Mouse (Mus musculus) limb, embryonic 10.5 days (tissue): ENCODE measurements around the gene Dgkz. TPM values are rescaled to one million over a fixed set of nuclear protein-coding genes. Genes with fewer than 3 reads are reported as not detected.
A peak's percentile ranks its signal among the peaks of the same experiment; 100 is the strongest.

ENCODE experiments used
- DNase-seq: peaks from one replicate; pipeline ENCODE4 v3.0.0-alpha.2; 2017; ENCODE audit warnings: low spot score
- H3K27ac ChIP-seq: fragments of 300-500 bp; sonication (generic); 2 replicates; pipeline ENCODE4 v1.5.1; 2016; ENCODE audit warnings: mild to moderate bottlenecking
- H3K27me3 ChIP-seq: fragments of 300-500 bp; sonication (generic); 2 replicates; pipeline ENCODE4 v1.6.1; 2016; ENCODE audit warnings: low read depth, mild to moderate bottlenecking; ENCODE audit not compliant: poor library complexity, severe bottlenecking
- H3K36me3 ChIP-seq: fragments of 300-500 bp; sonication (generic); 2 replicates; pipeline ENCODE4 v1.6.1; 2016; ENCODE audit warnings: mild to moderate bottlenecking, moderate library complexity
- H3K4me1 ChIP-seq: fragments of 300-500 bp; sonication (generic); 2 replicates; pipeline ENCODE4 v1.6.1; 2016
- H3K4me3 ChIP-seq: fragments of 300-500 bp; sonication (generic); 2 replicates; pipeline ENCODE4 v1.5.1; 2016; ENCODE audit warnings: mild to moderate bottlenecking, moderate library complexity
- H3K9me3 ChIP-seq: fragments of 300-500 bp; sonication (generic); replicated peaks from 2 replicates; pipeline ENCODE4 v1.6.1; 2016; ENCODE audit warnings: mild to moderate bottlenecking
- WGBS: fragments of 180-500 bp; shearing (Covaris S2); methylation state at CpG from one replicate; pipeline ENCODE4 v1.1.7; 2016; 5-methylcytosine and 5-hydroxymethylcytosine counted together
- polyA plus RNA-seq: library from polyadenylated mRNA; unstranded; fragments of >200 nt; fragmentation: Nextera tagmentation; extraction: Ambion mirVana; gene quantifications from 2 replicates; pipeline ENCODE4 v1.2.1, GENCODE M21; 2016

Dgkz gene
- 57.3 and 59.9 TPM in 2 replicates for polyA plus RNA-seq

GRCm38 (mm10) chr2:91975581-91976541 lies at the start of gene Dgkz:
Gene Dgkz, minus strand, starts transcription at chr2:91975864.
- Histone ChIP-seq H3K4me3 (peak within 1 kb of the TSS; percentile 54), H3K9me3 (no peaks in the 10 kb centered on the region), H3K4me1 (peaks cover 66% of the 10 kb centered on the region), H3K27me3 (peaks cover 86% of the 10 kb centered on the region), H3K36me3 (no peaks in the 10 kb centered on the region), H3K27ac (peak within 1 kb of the TSS; percentile 76)
- peak; percentile 68 for DNase-seq
- under 1% methylated on average over 77 of the region's 79 CpGs for WGBS

DNA sequence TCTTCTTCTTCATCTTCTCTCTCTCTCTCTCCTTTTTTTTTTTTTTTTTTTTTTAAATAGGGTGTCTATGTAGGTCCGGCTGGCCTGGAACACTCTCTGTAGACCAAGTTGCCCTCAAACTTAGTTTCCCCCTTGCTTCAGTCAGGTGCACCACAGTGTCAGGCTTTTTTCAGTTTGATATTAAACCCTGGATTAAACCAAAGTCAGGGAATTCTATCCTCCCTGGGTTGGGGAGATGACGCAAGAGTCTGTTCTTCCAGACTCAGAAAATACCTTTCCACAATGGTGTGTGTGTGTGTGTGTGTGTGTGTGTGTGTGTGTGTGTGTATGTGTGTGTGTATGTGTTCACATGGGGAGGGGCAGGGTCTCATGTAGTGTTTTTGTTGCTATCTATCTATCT lies 49.5 kb upstream of the Dgkz start:
- H3K36me3 ChIP-seq: no peaks in the 10 kb centered on the region
- peaks cover 65% of the 10 kb centered on the region for H3K27me3 ChIP-seq
- peaks cover 24% of the 10 kb centered on the region for H3K4me1 ChIP-seq
- DNase-seq: no peak
- H3K4me3 ChIP-seq: no peak overlapping the region
- 90% methylated on average over 2 of the region's 2 CpGs for WGBS
- no peaks in the 10 kb centered on the region for H3K9me3 ChIP-seq
- no peak overlapping the region for H3K27ac ChIP-seq

DNA sequence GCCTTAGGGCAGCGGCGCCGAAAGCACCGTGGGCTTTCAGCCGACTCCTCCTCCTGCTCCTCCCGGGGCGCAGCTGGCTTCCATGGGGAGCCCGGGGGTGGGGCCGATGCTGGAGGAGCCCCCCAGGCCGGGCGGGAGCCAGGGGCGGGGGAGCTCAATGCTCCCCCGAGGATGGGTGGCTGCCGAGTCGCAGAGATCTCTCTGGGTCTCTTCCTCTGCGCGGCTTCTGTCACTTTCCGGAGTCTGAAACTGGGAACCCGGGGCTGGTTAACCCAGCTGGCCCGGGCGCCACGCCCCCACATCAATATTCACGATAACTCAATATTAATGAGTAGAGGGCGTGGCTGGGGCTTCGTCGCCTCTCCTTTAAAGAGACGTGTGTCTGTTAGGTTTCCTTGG lies 48.6 kb upstream of the Dgkz start, which contains the start of gene Creb3l1:
Gene Creb3l1, minus strand, starts transcription at position 229 of the 399 bp plus-strand sequence.
- peaks cover 65% of the 10 kb centered on the region for H3K27me3 ChIP-seq

GRCm38 (mm10) chr2:92023362-92024273 lies 48.0 kb upstream of the Dgkz start:
- H3K27me3 ChIP-seq: peaks cover 65% of the 10 kb centered on the region
- H3K4me1 ChIP-seq: peaks cover 28% of the 10 kb centered on the region
- 4% methylated on average over 56 of the region's 56 CpGs for WGBS
- H3K9me3 ChIP-seq: no peaks in the 10 kb centered on the region
- H3K27ac ChIP-seq: peak overlapping the region; percentile 50; the same call in 1 of the 2 replicates
- no peaks in the 10 kb centered on the region for H3K36me3 ChIP-seq
- H3K4me3 ChIP-seq: peak overlapping the region; percentile 77
- peak; percentile 61 for DNase-seq

More for the DNA sequence above, 48.6 kb upstream of the Dgkz start, which contains the start of gene Creb3l1:
- Histone ChIP-seq H3K36me3 (no peaks in the 10 kb centered on the region), H3K9me3 (no peaks in the 10 kb centered on the region), H3K27ac (peak within 1 kb of the TSS; percentile 50; the same call in 1 of the 2 replicates), H3K4me3 (peak within 1 kb of the TSS; percentile 77), H3K4me1 (peaks cover 24% of the 10 kb centered on the region)
- DNase-seq: peak; percentile 80
- under 1% methylated on average over 23 of the region's 27 CpGs for WGBS

DNA sequence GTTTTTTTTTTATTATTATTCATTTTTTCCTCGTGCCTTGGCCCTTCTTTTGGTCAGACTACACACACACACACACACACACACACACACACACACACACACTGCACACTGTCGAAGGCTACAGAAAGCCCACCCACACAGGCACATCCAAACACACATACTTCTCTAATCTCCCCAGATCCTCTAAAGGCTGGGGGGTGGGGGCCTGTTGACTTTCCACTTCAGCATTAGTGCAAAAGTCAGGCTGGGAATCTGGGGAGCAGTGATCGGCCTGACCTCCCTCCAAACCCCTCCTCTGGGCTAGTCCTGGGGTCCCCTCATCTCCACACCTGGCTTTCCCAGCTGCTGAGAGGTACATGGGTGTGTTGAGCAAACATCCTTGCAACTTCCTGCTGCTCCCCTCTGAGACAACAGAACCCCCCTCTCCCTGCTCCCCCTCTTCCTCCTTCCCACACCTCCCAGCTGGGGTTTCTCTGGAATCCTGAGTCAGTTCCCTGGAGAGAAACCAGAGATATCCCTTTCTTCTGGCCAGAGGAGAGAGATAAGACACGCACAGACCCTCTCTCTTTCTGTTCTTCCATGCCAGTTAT lies 45.1 kb upstream of the Dgkz start:
- H3K27ac ChIP-seq: no peak overlapping the region
- WGBS: 63% methylated on average over 4 of the region's 4 CpGs
- H3K4me3 ChIP-seq: no peak overlapping the region
- DNase-seq: no peak
- H3K9me3 ChIP-seq: no peaks in the 10 kb centered on the region
- no peaks in the 10 kb centered on the region for H3K36me3 ChIP-seq
- peaks cover 52% of the 10 kb centered on the region for H3K27me3 ChIP-seq
- peaks cover 28% of the 10 kb centered on the region for H3K4me1 ChIP-seq

GRCm38 (mm10) chr2:92017440-92017839 lies 41.8 kb upstream of the Dgkz start:
- Histone ChIP-seq H3K4me3 (no peak overlapping the region), H3K27me3 (peaks cover 18% of the 10 kb centered on the region), H3K9me3 (no peaks in the 10 kb centered on the region), H3K4me1 (peaks cover 23% of the 10 kb centered on the region), H3K27ac (no peak overlapping the region), H3K36me3 (no peaks in the 10 kb centered on the region)
- DNase-seq: no peak
- 67% methylated on average over 1 of the region's 1 CpGs for WGBS

GRCm38 (mm10) chr2:92016981-92017380 lies 41.3 kb upstream of the Dgkz start:
- peaks cover 14% of the 10 kb centered on the region for H3K27me3 ChIP-seq
- H3K9me3 ChIP-seq: no peaks in the 10 kb centered on the region
- 63% methylated on average over 3 of the region's 3 CpGs for WGBS
- H3K4me1 ChIP-seq: peaks cover 25% of the 10 kb centered on the region
- H3K4me3 ChIP-seq: no peak overlapping the region
- H3K27ac ChIP-seq: no peak overlapping the region
- H3K36me3 ChIP-seq: no peaks in the 10 kb centered on the region
- DNase-seq: no peak

DNA sequence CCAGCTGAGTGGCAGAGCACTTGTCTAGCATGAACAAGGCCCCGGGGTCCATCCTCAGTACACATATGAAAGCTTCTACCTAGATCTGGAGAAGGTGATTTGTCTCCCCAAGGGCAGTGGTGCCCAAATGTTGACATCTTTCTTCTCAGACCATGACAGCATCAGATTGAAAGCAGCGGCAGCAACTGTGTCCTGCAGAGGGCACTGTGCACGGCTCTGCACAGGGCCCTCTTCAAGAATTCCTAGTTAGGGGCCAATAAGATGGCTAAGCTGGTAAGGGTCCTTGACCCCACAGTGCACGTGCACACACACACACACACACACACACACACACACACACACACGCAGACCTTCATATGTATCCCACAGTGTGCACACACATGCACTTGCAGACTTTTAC lies 39.2 kb upstream of the Dgkz start:
- Histone ChIP-seq H3K27ac (no peak overlapping the region), H3K27me3 (no peaks in the 10 kb centered on the region), H3K36me3 (no peaks in the 10 kb centered on the region), H3K9me3 (no peaks in the 10 kb centered on the region), H3K4me3 (no peak overlapping the region), H3K4me1 (peaks cover 18% of the 10 kb centered on the region)
- DNase-seq: no peak
- 86% methylated on average over 5 of the region's 5 CpGs for WGBS

- H3K27ac ChIP-seq: no peak overlapping the region
Observed at GRCm38 (mm10) chr2:92014248-92014647, 38.6 kb upstream of the Dgkz start.

GRCm38 (mm10) chr2:92012768-92013445 lies 37.2 kb upstream of the Dgkz start:
- WGBS: 15% methylated on average over 8 of the region's 8 CpGs
- Histone ChIP-seq H3K27ac (peak overlapping the region; percentile 72), H3K36me3 (no peaks in the 10 kb centered on the region), H3K27me3 (0 out of 2 replicates have a peak, but pooled peaks cover 4% of the 10 kb centered on the region), H3K4me3 (0 out of 2 replicates have a peak overlapping the region, but pooled peaks have one; percentile 6), H3K4me1 (peaks cover 26% of the 10 kb centered on the region), H3K9me3 (no peaks in the 10 kb centered on the region)
- DNase-seq: peak; percentile 50

More at GRCm38 (mm10) chr2:92014248-92014647, 38.6 kb upstream of the Dgkz start:
- 0 out of 2 replicates have a peak, but pooled peaks cover 4% of the 10 kb centered on the region for H3K27me3 ChIP-seq
- 89% methylated on average over 6 of the region's 6 CpGs for WGBS
- DNase-seq: no peak
- no peaks in the 10 kb centered on the region for H3K9me3 ChIP-seq
- no peaks in the 10 kb centered on the region for H3K36me3 ChIP-seq
- no peak overlapping the region for H3K4me3 ChIP-seq
- peaks cover 19% of the 10 kb centered on the region for H3K4me1 ChIP-seq

DNA sequence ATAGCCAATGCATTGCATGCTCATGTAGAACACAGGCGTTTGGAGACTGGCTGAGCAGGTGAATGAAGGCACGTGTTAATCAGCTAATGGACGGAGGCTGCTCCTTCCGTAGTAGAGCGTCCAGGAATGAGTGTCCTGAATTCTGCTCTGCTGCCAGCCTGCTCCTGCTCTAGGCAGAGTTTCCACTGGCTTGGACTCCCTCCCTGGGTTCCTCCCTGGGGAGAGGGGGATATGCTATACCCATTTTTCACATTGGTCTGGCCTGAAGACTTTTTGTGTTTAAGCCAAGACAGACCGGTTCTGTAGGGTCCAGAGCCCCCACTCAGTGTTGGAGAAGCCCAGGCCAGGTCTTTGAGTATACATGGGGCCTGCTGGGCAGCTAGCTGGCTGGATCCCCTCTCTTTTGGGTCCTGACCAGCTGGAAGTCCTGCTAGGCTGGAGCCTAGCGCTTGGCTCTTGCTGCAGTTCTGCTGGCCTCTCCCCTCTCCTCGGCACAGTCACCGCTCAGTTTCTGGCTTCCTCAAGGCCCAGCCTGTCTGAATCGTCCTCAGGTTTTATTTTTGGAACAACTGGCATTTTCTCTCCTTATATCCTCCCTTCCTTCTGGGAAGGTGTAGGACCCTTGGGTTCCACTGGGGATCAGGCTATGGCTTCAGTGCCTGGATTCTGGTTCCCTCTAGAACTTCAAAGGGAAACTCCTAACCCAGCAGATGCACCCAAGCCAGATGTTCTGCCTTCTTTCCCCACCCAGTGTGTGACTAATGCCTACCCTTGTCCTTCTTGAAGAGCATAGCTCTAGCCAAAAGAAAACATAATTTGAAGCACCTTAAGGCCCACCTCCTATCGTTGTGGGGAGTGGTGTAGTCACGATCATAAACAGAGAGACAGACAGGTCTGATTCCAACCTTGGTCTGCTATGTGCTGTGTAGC lies 36.0 kb upstream of the Dgkz start:
- Histone ChIP-seq H3K4me1 (peaks cover 38% of the 10 kb centered on the region), H3K27ac (no peak overlapping the region), H3K9me3 (no peaks in the 10 kb centered on the region), H3K27me3 (peaks cover 11% of the 10 kb centered on the region), H3K36me3 (no peaks in the 10 kb centered on the region), H3K4me3 (no peak overlapping the region)
- DNase-seq: no peak
- WGBS: 84% methylated on average over 12 of the region's 12 CpGs
